Mouse (Mus musculus) spleen, adult 2 months (tissue): Measurements from ENCODE around the gene Esyt3. TPM values are rescaled to one million over a fixed set of nuclear protein-coding genes. Genes with fewer than 3 reads are reported as not detected.

Experiments
- DNase-seq, 2 experiments: peaks; one replicate each; pipeline versions ENCODE4 v3.0.0 to v3.0.0-alpha.2; 2012 to 2021; ENCODE audit warnings: low spot score in 2 of 2, low read depth in 1 of 2
- H3K27ac ChIP-seq: fragments of 200-500 bp; 2 replicates; pipeline ENCODE4 v1.5.1; 2012; ENCODE audit warnings: low read length, inconsistent platforms; ENCODE audit not compliant: insufficient read depth
- H3K27me3 ChIP-seq: fragments of 200-500 bp; 2 replicates; pipeline ENCODE4 v1.6.1; 2012; ENCODE audit warnings: mild to moderate bottlenecking, moderate library complexity, low read length, inconsistent platforms; ENCODE audit not compliant: control insufficient read depth, insufficient read depth
- H3K36me3 ChIP-seq: fragments of 200-500 bp; 2 replicates; pipeline ENCODE4 v1.6.1; 2012; ENCODE audit warnings: mild to moderate bottlenecking, low read length, inconsistent platforms; ENCODE audit not compliant: control insufficient read depth, insufficient read depth
- H3K4me1 ChIP-seq: fragments of 200-500 bp; 2 replicates; pipeline ENCODE4 v1.6.1; 2011; ENCODE audit warnings: inconsistent platforms; ENCODE audit not compliant: control insufficient read depth, insufficient read depth, insufficient read length
- H3K4me3 ChIP-seq: fragments of 200-500 bp; 2 replicates; pipeline ENCODE4 v1.5.1; 2011; ENCODE audit warnings: mild to moderate bottlenecking, inconsistent platforms; ENCODE audit not compliant: insufficient read depth, insufficient read length; ENCODE audit errors: extremely low read depth
- CTCF ChIP-seq: fragments of 200-500 bp; IDR thresholded peaks from 2 replicates; pipeline ENCODE4 v1.5.1; 2011; ENCODE audit warnings: mild to moderate bottlenecking, inconsistent platforms; ENCODE audit not compliant: insufficient read depth, insufficient read length, insufficient replicate concordance; ENCODE audit errors: extremely low read depth
- POLR2A ChIP-seq: fragments of 200-500 bp; IDR thresholded peaks from 2 replicates; pipeline ENCODE4 v1.6.1; 2011; ENCODE audit warnings: low read depth, low read length, inconsistent platforms
- WGBS: fragments of 180-500 bp; shearing (Covaris S2); methylation state at CpG from one replicate; pipeline ENCODE4 v1.1.7; 2018; 5-methylcytosine and 5-hydroxymethylcytosine counted together
- polyA plus RNA-seq: library from polyadenylated mRNA; depleted of rRNA; stranded (reverse); fragments of >200 nt; gene quantifications from 2 replicates; pipeline ENCODE4 v1.2.3, GENCODE M21; 2012; rRNA removed

The Esyt3 gene
- 0.16 and 0.19 TPM in 2 replicates for polyA plus RNA-seq

DNA sequence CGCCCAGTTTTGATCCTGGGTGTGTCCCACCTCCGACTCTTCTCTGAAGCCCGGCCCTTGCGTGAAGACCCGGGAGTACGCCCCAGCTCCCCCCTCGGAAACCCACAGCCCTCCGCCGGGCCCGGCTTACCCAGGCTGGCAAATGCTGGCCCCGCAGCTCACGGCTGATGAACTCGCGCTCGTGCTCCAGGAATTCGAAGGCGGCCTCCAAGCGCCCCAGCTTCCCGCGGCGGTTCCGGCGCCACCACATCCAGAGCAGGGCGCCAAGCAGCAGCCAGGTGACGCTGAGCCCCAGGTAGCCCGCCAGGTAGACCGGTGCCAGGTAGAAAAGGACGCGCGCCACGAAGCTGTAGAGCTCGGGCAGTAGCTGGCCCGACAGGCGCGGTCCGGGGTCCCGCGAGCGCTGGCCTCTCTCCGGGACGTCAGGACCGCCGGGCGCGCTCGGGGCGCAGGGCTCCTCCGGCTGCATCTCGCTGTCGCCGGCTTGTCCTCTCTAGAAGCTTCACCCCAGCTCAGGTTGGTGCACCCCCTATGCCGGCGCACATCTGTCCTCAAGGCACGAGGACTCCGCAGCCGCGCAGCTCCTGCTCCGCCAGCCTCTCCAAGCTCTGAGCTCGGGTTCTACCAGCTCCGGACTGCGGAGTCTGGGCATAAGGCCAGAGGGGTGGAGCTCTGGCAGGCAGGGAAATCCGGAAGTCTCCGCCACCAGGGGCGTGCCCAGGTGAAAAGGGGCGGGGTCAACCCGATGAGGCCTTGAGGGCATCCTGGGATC, at the start of gene Esyt3:
Esyt3 (minus strand) TSS at position 637 of the 772 bp plus-strand sequence.
- peaks cover 8% of the 10 kb centered on the region; the same call in 1 of the 2 replicates for H3K27me3 ChIP-seq
- 0 out of 2 replicates have a peak within 1 kb of the TSS, but pooled peaks have one; percentile 24 for H3K4me3 ChIP-seq
- 2% methylated on average over 65 of the region's 66 CpGs for WGBS
- no peaks in the 10 kb centered on the region for H3K36me3 ChIP-seq
- no peak within 1 kb of the TSS for H3K27ac ChIP-seq
- DNase-seq, result no peak
- TF ChIP-seq POLR2A (no peak), CTCF (no peak)
- peaks cover 3% of the 10 kb centered on the region; the same call in 1 of the 2 replicates for H3K4me1 ChIP-seq

GRCm38 (mm10) chr9:99401288-99401974, 43.1 kb upstream of the Esyt3 start:
- 82% methylated on average over 9 of the region's 9 CpGs for WGBS
- Histone ChIP-seq H3K4me3 (no peak overlapping the region), H3K27ac (no peak overlapping the region), H3K27me3 (no peaks in the 10 kb centered on the region), H3K4me1 (no peaks in the 10 kb centered on the region), H3K36me3 (no peaks in the 10 kb centered on the region)
- no peak for DNase-seq
- TF ChIP-seq CTCF, result no peak
- no peak for TF ChIP-seq POLR2A

GRCm38 (mm10) chr9:99400781-99401180, 42.4 kb upstream of the Esyt3 start:
- no peaks in the 10 kb centered on the region for H3K4me1 ChIP-seq
- no peak overlapping the region for H3K27ac ChIP-seq
- H3K36me3 ChIP-seq, result no peaks in the 10 kb centered on the region
- DNase-seq, result no peak
- no peaks in the 10 kb centered on the region for H3K27me3 ChIP-seq
- WGBS, result 81% methylated on average over 6 of the region's 6 CpGs
- H3K4me3 ChIP-seq, result no peak overlapping the region
- no peak for TF ChIP-seq POLR2A
- no peak for TF ChIP-seq CTCF

DNA sequence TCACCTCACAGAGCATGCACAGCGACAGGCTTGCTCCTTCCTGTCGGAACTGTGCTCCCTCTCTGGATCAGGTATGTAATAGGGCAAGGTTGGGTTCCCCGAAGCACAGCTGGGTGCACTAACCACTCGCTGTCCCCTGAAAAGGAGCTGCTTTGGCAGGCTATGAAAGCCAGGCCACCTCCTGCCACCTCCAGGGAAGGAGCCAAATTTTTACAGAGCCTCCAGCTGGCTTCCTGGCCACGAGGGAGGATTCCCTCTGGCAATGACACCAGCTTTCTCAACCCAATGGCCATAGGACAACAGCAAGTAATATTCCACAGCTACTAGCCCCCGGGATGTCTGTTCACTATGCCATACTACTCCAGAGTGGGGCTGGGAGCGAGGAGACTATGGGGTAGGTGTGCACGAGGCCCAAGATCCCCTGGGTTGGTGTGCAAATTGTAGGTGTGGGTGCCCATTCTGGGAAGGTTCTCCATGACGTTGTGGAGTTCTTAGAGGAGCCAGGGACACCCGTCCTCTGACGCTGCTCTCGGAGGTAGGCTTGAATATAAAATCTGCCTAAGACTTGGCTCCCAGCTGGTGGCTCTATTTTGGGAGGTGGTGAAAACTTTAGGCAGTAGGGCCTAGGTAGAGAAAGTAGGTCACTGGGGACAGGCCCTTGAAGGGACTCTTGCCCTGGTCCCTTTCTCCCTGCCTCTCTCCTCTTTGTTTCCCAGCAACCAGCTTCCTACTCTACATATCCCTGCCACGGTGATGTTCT, 38.9 kb upstream of the Esyt3 start:
- no peaks in the 10 kb centered on the region for H3K36me3 ChIP-seq
- H3K4me1 ChIP-seq, result no peaks in the 10 kb centered on the region
- H3K27ac ChIP-seq, result no peak overlapping the region
- H3K27me3 ChIP-seq, result no peaks in the 10 kb centered on the region
- H3K4me3 ChIP-seq, result no peak overlapping the region
- no peak for DNase-seq
- WGBS, result 88% methylated on average over 13 of the region's 13 CpGs
- TF ChIP-seq POLR2A, result no peak
- no peak for TF ChIP-seq CTCF

DNA sequence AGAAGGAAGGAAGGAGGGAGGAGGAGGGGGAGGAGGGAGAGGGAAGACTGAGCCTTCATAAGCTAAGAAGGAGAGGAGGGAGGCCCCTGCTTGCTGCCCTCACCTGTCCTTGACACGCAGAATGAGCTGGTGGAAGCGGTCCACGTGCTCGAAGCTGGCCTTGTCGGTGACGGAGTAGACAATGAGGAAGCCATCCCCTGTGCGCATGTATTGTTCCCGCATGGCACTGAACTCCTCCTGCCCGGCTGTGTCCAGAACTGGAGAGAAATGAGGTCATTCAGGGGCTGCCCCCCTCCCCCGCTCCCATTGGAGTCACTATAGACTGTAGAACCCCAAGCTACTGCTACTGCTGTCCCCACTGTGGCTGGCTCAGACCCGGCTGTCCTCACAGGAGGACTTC, 36.0 kb upstream of the Esyt3 start:
- H3K36me3 ChIP-seq, result no peaks in the 10 kb centered on the region
- peak overlapping the region; percentile 11; the same call in 1 of the 2 replicates for H3K27ac ChIP-seq
- DNase-seq, result no peak
- H3K27me3 ChIP-seq, result no peaks in the 10 kb centered on the region
- no peak overlapping the region for H3K4me3 ChIP-seq
- no peaks in the 10 kb centered on the region for H3K4me1 ChIP-seq
- TF ChIP-seq POLR2A, result no peak
- TF ChIP-seq CTCF, result no peak
- 88% methylated on average over 11 of the region's 11 CpGs for WGBS

DNA sequence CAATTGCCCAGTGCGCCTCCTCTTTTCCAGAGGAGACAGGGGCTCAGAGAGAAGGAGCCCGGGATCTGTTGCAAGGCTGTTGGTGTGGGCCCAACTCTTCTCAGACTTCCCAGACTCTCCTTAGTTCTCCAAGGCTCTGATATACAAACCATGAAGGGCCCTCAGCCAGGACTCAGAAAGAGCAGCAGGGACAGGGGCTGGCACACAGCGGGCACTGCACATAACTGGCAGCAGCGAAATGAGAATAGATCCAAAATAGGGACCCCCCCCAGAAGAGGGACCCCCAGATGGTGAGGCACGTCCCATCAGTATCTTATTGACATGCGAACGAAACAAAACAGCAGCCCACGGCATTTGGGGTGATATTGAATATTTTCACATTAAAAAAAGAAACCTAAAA, 34.8 kb upstream of the Esyt3 start:
- Histone ChIP-seq H3K4me3 (no peak overlapping the region), H3K4me1 (no peaks in the 10 kb centered on the region), H3K36me3 (no peaks in the 10 kb centered on the region), H3K27ac (no peak overlapping the region), H3K27me3 (no peaks in the 10 kb centered on the region)
- no peak for DNase-seq
- WGBS, result 91% methylated on average over 8 of the region's 8 CpGs
- TF ChIP-seq POLR2A, result no peak
- no peak for TF ChIP-seq CTCF
